Mouse (Mus musculus) embryonic fibroblast, embryonic 13.5 days (primary cell): Measurements from ENCODE around the gene Trf. TPM values are rescaled to one million over a fixed set of nuclear protein-coding genes. Genes with fewer than 3 reads are reported as not detected.

Source experiments
- H3K27ac ChIP-seq: 2 replicates; pipeline ENCODE4 v1.5.1; 2012; ENCODE audit warnings: low read length, control low read depth, inconsistent platforms; ENCODE audit not compliant: insufficient read depth
- H3K4me1 ChIP-seq: 2 replicates; pipeline ENCODE4 v1.6.1; 2011; ENCODE audit warnings: low read length; ENCODE audit not compliant: control insufficient read depth, insufficient read depth
- H3K4me3 ChIP-seq: 2 replicates; pipeline ENCODE4 v1.5.1; 2011; ENCODE audit warnings: mild to moderate bottlenecking, control low read depth, low read length; ENCODE audit not compliant: insufficient read depth
- CTCF ChIP-seq: IDR thresholded peaks from 2 replicates; pipeline ENCODE4 v1.5.1; 2011; ENCODE audit warnings: mild to moderate bottlenecking, control low read depth, low read length, moderate library complexity, borderline replicate concordance; ENCODE audit not compliant: insufficient read depth
- POLR2A ChIP-seq: IDR thresholded peaks from 2 replicates; pipeline ENCODE4 v1.6.1; 2011; ENCODE audit warnings: low read depth, mild to moderate bottlenecking, control low read depth, low read length, moderate library complexity
- polyA plus RNA-seq: library from polyadenylated mRNA; stranded (reverse); fragments of >200 nt; gene quantifications from 2 replicates; pipeline ENCODE4 v1.2.4, GENCODE M21; 2011; ENCODE audit warnings: low read depth; ENCODE audit not compliant: missing spikeins, insufficient read length

Trf gene
- polyA plus RNA-seq, 1 experiment = 2.2 TPM

DNA sequence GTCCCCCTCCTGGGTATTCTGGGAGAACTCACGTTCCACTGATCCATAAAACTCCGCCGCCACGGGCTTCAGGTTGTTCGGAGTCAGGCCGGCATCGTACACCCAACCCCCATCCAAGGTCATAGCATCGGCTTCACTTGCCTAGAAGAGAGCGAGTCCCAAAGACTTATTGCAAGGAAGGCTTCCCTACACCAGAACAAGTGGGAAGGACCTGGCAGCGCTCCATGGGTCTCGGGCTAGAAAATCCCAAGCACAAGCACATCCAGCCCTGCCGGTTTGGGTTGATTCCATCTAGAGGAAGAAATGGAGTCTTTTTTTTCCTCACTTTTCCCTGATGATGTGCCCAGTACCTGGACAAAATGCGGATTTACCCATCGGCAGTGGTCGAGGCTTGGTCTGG lies 3.4 kb downstream of the Trf start:
- H3K4me1 ChIP-seq = no peaks in the 10 kb centered on the region
- no peak overlapping the region for H3K4me3 ChIP-seq
- no peak overlapping the region for H3K27ac ChIP-seq
- no peak for TF ChIP-seq POLR2A
- no peak for TF ChIP-seq CTCF

DNA sequence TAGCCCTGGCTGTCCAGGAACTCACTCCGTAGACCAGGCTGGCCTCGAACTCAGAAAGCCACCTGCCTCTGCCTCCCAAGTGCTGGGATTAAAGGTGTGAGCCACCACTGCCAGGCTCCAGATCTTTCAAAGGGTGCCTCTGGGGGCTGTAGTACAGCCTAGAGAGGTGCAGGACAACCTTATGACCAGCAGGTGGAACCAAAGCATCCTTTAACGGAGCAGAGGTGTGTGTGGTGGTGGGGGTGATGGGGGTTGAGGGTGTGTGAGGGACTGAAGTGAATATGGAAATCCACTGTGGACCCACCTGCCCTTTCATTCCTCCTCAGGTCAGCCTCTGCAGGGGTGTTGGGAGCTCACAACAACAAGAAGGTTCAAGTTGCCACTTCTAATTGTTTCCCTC lies 4.8 kb downstream of the Trf start:
- H3K4me3 ChIP-seq = no peak overlapping the region
- H3K27ac ChIP-seq = no peak overlapping the region
- TF ChIP-seq CTCF = no peak; the same call in 1 of the 2 replicates
- TF ChIP-seq POLR2A = no peak
- no peaks in the 10 kb centered on the region for H3K4me1 ChIP-seq

DNA sequence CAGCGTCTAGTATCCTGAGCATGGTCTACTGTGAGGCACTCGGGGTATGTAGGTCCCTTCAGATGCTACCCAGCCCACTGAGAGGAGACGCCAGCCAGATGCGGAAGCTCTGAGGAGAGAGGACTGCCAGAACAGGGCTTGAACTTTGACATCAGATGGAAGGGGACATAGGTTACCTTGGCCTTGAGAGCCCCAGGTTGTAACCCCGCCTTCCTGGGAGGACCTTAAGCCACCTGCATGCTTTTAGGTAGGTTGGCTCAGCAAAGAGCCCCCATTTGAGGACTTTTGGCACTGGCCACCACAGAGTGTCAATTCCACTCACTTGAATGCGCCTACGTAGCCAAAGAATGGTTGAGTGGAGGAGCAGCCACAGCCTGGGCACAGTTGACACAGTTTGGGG lies 5.5 kb downstream of the Trf start:
- H3K27ac ChIP-seq = no peak overlapping the region

DNA sequence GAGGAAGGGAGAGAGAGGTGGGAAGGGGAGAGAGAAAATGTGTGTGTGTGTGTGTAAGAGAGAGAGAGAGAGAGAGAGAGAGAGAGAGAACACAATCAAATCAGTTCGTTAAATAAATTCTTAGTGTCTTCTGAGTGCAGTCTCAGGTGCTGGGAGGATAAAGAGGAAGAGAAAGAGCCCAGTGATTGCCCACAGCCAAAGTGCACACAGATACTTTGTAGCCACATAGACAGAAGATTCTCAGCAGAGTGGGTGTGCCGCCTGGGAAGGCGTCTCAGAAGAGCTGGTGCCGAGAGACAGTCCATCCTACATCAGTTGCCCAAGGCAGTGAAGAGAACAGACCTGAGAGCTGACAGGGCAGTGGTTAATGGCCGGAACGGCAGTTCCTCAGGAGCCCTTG lies 16.0 kb downstream of the Trf start:
- no peak overlapping the region for H3K27ac ChIP-seq
- TF ChIP-seq POLR2A = no peak
- TF ChIP-seq CTCF = no peak
- no peaks in the 10 kb centered on the region for H3K4me1 ChIP-seq
- H3K4me3 ChIP-seq = no peak overlapping the region

More for the DNA sequence above, 5.5 kb downstream of the Trf start:
- TF ChIP-seq CTCF = no peak
- TF ChIP-seq POLR2A = no peak
- Histone ChIP-seq H3K4me3 (no peak overlapping the region), H3K4me1 (no peaks in the 10 kb centered on the region)

DNA sequence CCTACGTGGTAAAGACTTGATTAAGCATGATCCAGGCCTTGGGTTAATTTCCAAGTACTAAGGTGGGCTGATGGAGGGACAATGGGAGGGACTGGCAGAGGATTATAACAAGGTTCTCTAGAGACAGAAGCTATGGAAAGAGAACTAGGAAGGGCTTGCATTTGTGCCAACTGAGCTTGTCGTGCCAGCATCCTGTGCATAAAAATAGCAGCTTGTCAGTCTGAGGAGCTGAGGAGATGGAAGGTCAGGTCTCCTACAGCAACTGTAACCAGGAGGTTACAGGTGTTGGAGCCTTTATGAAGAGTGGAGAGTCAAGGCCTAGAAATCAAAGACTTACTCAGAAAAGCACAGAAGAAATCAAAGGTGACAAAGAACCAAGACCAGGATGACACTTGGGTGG lies 16.6 kb downstream of the Trf start:
- no peak for TF ChIP-seq POLR2A
- no peak for TF ChIP-seq CTCF
- H3K4me1 ChIP-seq = no peaks in the 10 kb centered on the region
- no peak overlapping the region for H3K4me3 ChIP-seq
- H3K27ac ChIP-seq = no peak overlapping the region

DNA sequence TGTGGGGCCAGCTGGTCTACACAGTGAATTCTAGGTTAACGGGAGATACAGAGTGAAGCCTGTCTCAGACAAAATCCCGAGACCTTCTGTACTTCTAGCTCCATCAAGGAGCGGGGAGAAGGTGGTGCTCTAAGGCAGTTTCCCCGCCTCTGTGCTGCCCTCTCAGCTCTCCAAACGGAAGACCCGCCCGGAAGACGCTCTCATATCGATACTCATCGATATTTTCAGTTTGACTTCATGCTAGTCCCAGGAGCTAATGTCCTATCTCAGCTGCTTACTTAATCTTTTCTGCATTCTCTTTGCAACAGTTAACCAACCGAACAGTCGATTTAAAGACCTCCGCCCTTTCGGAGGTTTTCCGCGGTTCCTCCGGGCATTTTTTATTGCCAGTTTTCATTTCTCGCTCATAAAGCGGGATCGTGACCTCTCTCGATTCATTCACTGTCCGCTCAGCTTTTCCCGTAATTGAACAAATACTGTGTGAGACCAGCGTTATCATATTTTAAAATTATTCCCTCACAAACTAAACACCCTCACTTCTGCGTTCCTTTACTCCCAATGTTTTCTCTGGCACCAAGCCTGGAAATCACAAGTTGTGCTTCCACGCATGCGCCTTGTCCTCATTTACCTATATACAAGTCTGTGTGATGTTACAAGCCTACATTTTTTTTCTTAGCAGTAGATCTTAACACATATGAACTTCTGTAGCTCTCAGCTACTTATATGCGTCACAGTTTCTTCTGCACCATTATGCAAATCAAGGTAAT lies 17.4 kb downstream of the Trf start:
- TF ChIP-seq CTCF = no peak
- no peak for TF ChIP-seq POLR2A
- no peaks in the 10 kb centered on the region for H3K4me1 ChIP-seq
- peak overlapping the region; percentile 24 for H3K4me3 ChIP-seq
- H3K27ac ChIP-seq = no peak overlapping the region

DNA sequence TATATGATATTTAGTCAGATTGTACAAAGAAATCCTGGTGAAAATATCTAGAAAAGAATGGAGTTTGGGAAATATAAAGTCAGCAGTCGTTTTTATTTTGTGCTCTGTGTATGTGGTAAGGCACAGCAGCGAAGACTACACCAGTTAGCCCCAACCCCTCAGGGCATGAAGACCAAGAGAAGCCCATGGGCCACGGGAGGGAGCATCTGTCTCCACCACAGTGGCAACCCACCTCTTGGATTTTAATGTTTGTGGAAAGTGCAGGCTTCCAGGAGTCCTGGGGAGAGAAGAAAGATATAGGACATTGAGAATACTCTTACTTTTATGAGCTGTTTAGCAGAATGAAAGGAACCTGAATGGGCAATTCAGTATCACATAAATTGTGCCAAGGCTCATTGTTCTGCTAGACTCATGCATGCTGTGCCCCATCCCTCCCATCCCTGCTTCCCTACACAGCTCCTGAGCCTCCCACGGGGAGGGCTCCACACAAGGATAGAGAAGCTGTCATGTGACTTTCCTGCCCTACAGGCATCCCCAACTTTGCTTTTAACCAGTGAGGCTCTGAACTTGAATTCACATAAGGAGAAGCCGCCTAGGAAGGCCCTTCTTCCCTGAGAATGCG lies 21.3 kb downstream of the Trf start:
- TF ChIP-seq POLR2A (no peak), CTCF (no peak)
- Histone ChIP-seq H3K4me1 (no peaks in the 10 kb centered on the region), H3K27ac (no peak overlapping the region), H3K4me3 (no peak overlapping the region)

DNA sequence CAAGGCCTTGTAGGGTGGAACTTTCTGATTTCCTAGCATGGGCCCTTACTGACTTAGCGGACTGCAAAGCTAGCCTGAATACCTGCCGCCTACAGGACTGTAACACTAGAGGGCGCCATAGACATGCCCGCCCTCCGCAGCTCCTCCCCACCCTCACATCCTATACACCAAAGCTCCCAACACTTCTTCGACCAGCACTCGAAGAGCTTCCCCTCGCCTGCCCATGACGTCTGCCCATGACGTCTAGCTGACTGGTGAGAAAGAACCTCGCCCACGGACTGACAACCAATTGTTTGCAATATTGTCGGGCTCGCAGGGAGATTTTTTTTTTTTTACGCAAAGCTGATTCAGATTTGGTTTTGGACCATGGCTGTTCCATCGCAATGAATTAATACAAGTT lies 22.4 kb downstream of the Trf start:
- H3K27ac ChIP-seq = no peak overlapping the region
- no peak for TF ChIP-seq POLR2A
- peak; percentile 83 for TF ChIP-seq CTCF
- H3K4me3 ChIP-seq = no peak overlapping the region
- H3K4me1 ChIP-seq = no peaks in the 10 kb centered on the region

DNA sequence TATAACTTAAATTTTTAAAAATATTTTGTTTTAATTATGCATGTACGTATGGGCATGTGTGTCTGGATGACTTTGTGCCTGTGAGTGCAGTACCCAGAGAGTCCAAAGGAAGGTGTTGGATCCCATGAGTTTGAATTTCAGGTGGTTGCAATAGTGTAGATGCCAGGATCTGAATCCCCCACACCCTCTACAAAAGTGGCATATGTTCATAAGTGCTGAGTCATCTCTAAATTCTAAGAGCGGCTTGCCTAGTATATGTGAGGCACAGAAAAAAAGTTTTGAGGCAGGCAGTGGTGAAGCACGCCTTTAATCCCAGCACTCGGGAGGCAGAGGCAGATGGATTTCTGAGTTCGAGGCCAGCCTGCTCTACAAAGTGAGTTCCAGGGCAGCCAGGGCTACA lies 24.5 kb downstream of the Trf start:
- no peaks in the 10 kb centered on the region for H3K4me1 ChIP-seq
- H3K4me3 ChIP-seq = no peak overlapping the region
- TF ChIP-seq CTCF = no peak
- TF ChIP-seq POLR2A = no peak
- H3K27ac ChIP-seq = no peak overlapping the region

DNA sequence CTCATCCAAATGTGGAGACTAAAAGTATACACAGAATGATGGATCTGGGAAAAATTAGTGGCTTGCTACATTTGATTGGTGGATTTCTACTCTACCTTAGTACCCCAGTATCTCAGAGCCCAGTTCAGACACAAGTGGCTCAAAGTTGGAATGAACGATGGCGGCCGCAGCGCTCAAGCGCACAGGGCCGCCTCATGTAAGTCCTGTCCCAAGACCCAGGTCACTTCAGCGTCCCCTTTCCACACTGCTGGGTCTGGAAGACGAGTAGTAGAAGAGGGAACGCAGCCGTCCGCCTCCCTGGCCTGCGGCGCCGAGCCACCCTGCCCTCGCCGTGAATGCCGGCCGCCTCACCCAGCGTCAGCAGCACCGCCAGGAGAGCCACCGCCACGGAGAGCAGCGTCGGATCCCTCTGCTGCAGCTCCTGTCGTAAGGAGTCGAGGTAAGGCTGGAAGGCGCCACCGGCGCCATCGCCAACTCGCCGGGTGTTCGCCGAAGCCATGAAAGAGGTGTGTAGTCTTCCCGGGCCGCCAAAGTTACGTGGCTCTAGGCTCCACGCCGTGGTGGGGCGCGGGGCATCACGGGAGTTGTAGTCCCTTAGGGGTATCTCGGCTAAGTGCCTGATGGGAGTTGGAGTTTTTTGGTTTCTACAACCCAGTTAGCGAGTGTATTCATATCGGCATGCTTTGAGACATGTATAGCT lies 28.5 kb downstream of the Trf start, which contains the start of gene Srprb:
Srprb (minus strand) TSS at position 577 of the 700 bp plus-strand sequence.
- no peak within 1 kb of the TSS for H3K27ac ChIP-seq

More for the DNA sequence above, 28.5 kb downstream of the Trf start, which contains the start of gene Srprb:
- Histone ChIP-seq H3K4me1 (no peaks in the 10 kb centered on the region), H3K4me3 (peak within 1 kb of the TSS; percentile 96)
- TF ChIP-seq CTCF (no peak), POLR2A (peak; percentile 76)
